Mouse (Mus musculus): ENCODE measurements around the gene Mageb18. TPM values are rescaled to one million over a fixed set of nuclear protein-coding genes. Genes with fewer than 3 reads are reported as not detected.

Gene Mageb18
- polyA plus RNA-seq (2012; rRNA removed; ENCODE audit: low replicate concordance) = not detected in 2 replicates

GRCm38 (mm10) chrX:92599472-92599871 lies at the start of gene Mageb18:
Gene Mageb18, minus strand, starts transcription at chrX:92599572.

GRCm38 (mm10) chrX:92489649-92490048 lies 109.7 kb downstream of the Mageb18 start, which contains the start of gene Gm5941:
Gene Gm5941, plus strand, starts transcription at chrX:92489949.

Other genes with a start within 250 kb of the Mageb18 start
- gene Gm5941, start 109.6 kb downstream of the Mageb18 start, polyA plus RNA-seq (2012; rRNA removed; ENCODE audit: low replicate concordance) = not detected in 2 replicates

Measured in mammary gland, adult 2 months (tissue).